Mouse (Mus musculus): ENCODE data around the gene Scml4. TPM values are rescaled to one million over a fixed set of nuclear protein-coding genes. Genes with fewer than 3 reads are reported as not detected.

Scml4 gene
- polyA plus RNA-seq, 1 experiment from 2014 or later: 2.0 TPM

DNA sequence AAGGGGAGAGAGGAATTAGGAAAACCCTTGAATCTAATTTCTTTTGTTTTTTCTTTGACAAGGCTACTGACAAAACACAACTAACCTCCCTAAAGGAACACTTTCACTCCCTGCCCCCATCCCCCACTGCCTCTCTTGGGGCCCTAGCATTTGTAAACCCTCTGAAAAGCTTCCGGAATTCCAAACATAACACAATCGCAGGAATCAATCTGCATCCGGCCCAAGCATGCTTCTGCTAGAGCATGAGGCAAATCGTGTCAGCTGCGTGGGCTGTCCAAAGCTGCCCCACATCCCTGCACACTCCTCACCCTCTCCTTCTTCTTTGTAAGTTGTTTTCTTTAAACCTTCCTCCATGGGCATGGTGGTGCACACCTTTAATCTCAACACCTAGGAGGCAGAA is 4.9 kb upstream of the Scml4 start:
- Histone ChIP-seq H3K36me3 (ENCODE audit: control insufficient read depth, insufficient read depth) (no peaks in the 10 kb centered on the region), H3K4me2 (ENCODE audit: low read depth, low read length) (no peak overlapping the region), H3K9me3 (replicated peaks; ENCODE audit: control insufficient read depth, low read length) (peaks cover 16% of the 10 kb centered on the region), H3K9ac (ENCODE audit: low read length) (no peak overlapping the region), H3K4me3 (ENCODE audit: low read length) (no peak overlapping the region), H3K27ac (ENCODE audit: low read length) (no peak overlapping the region), H3K4me1 (ENCODE audit: control insufficient read depth, insufficient read depth, low read length) (no peaks in the 10 kb centered on the region), H3K27me3 (ENCODE audit: control insufficient read depth, insufficient read depth, low read length) (no peaks in the 10 kb centered on the region)
- ATAC-seq (replicated peaks; ENCODE audit: extremely low read depth, insufficient read depth, low FRiP score): peak; percentile 55; the same call in 1 of the 2 replicates
- 19% methylated on average over 5 of the region's 5 CpGs for WGBS

DNA sequence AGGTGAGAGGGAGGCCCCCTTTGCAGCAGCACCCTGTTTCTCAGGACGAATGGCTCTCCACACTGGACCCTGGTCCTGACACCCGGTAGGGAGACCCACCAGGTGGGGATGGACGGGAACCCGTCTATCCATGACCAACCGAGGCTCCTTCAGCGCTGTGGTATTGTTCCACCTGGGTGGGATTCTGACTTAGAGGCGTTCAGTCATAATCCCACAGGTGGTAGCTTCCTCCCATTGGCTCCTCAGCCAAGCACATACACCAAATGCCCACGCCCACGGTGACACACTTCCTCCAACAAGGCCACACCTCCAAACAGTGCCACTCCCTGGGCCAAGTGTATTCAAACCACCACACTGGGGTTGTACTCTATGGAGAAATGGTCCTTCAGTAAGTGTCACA is 3.6 kb upstream of the Scml4 start:
- Histone ChIP-seq H3K4me3 (ENCODE audit: low read length) (no peak overlapping the region), H3K4me2 (ENCODE audit: low read depth, low read length) (no peak overlapping the region), H3K4me1 (ENCODE audit: control insufficient read depth, insufficient read depth, low read length) (no peaks in the 10 kb centered on the region), H3K9me3 (replicated peaks; ENCODE audit: control insufficient read depth, low read length) (peaks cover 16% of the 10 kb centered on the region), H3K27ac (ENCODE audit: low read length) (no peak overlapping the region), H3K36me3 (ENCODE audit: control insufficient read depth, insufficient read depth) (no peaks in the 10 kb centered on the region), H3K9ac (ENCODE audit: low read length) (no peak overlapping the region), H3K27me3 (ENCODE audit: control insufficient read depth, insufficient read depth, low read length) (no peaks in the 10 kb centered on the region)
- WGBS: 91% methylated on average over 9 of the region's 9 CpGs
- no peak for ATAC-seq (replicated peaks; ENCODE audit: extremely low read depth, insufficient read depth, low FRiP score)

DNA sequence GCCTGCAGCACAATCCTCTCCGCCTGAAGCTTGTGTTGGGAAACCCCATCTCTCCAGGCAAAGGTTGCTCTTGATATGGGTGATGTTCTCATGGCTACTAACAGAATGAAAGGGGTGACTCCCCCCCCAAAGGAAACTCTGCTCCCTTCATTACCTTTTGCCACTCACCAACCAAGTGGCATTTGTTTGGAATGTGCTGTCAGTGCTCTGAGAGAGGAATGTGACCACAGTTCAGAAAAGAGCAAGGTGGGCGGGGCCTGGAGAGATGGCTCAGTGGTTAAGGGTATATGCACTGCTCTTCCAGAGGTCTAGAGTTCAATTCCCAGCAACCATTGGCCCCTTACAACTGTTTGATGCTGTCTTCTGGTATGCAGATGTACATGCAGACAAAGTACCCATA is 3.1 kb upstream of the Scml4 start:
- no peak for ATAC-seq (replicated peaks; ENCODE audit: extremely low read depth, insufficient read depth, low FRiP score)
- H3K4me2 ChIP-seq (ENCODE audit: low read depth, low read length): no peak overlapping the region
- 90% methylated on average over 2 of the region's 2 CpGs for WGBS

DNA sequence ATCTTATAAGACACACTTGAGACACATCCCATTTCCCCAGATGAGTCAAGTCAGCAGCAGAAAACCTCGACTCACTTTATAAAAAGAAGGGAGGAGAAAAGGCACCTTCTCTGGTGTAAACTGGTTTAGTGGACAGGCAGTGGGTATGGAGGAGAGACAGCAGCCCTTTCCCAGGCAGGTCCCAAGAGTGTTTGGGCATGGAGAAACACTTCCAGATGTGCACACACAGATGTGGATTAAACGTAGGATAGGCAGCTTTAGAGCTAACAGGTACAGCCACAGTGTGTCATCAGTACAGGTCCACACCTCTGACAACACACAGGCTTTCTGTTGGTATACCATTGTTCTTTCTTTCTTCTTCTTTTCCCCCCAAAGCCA is 400 bp upstream of the Scml4 start:
- 46% methylated on average over 2 of the region's 2 CpGs for WGBS
- peaks cover 5% of the 10 kb centered on the region; the same call in 1 of the 2 replicates for H3K4me1 ChIP-seq (ENCODE audit: control insufficient read depth, insufficient read depth, low read length)
- H3K4me2 ChIP-seq (ENCODE audit: low read depth, low read length): no peak overlapping the region
- no peak for ATAC-seq (replicated peaks; ENCODE audit: extremely low read depth, insufficient read depth, low FRiP score)
- no peak overlapping the region for H3K9ac ChIP-seq (ENCODE audit: low read length)
- peaks cover 7% of the 10 kb centered on the region for H3K9me3 ChIP-seq (replicated peaks; ENCODE audit: control insufficient read depth, low read length)
- H3K27me3 ChIP-seq (ENCODE audit: control insufficient read depth, insufficient read depth, low read length): no peaks in the 10 kb centered on the region
- no peaks in the 10 kb centered on the region for H3K36me3 ChIP-seq (ENCODE audit: control insufficient read depth, insufficient read depth)
- no peak overlapping the region for H3K4me3 ChIP-seq (ENCODE audit: low read length)
- no peak overlapping the region for H3K27ac ChIP-seq (ENCODE audit: low read length)

More for the DNA sequence above, 3.1 kb upstream of the Scml4 start:
- H3K27me3 ChIP-seq (ENCODE audit: control insufficient read depth, insufficient read depth, low read length): no peaks in the 10 kb centered on the region
- H3K27ac ChIP-seq (ENCODE audit: low read length): no peak overlapping the region
- H3K9me3 ChIP-seq (replicated peaks; ENCODE audit: control insufficient read depth, low read length): peaks cover 16% of the 10 kb centered on the region
- no peaks in the 10 kb centered on the region for H3K36me3 ChIP-seq (ENCODE audit: control insufficient read depth, insufficient read depth)
- no peak overlapping the region for H3K4me3 ChIP-seq (ENCODE audit: low read length)
- H3K4me1 ChIP-seq (ENCODE audit: control insufficient read depth, insufficient read depth, low read length): no peaks in the 10 kb centered on the region
- no peak overlapping the region for H3K9ac ChIP-seq (ENCODE audit: low read length)

DNA sequence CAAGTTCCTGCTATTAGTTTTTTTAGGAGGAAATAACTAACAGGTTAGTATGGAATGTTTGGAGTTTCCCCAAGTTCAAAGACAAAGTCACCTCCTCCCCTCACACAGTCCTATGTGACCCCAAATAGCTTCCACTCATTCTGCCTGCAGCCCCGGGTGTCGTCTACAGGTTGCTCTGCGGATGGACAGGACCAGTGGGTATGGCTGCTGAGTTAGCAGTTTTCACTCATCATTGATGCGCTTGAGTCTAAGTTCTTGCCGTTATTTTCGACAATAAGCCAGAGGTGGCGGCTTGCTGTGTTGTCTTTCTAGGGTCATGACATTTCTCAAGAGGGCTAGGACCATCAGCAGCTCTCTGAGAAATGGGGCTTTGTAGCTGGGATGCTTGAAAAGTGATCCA is 1.3 kb downstream of the Scml4 start:
- no peak for ATAC-seq (replicated peaks; ENCODE audit: extremely low read depth, insufficient read depth, low FRiP score)
- no peaks in the 10 kb centered on the region for H3K36me3 ChIP-seq (ENCODE audit: control insufficient read depth, insufficient read depth)
- no peak overlapping the region for H3K9ac ChIP-seq (ENCODE audit: low read length)
- H3K4me3 ChIP-seq (ENCODE audit: low read length): no peak overlapping the region
- no peaks in the 10 kb centered on the region for H3K27me3 ChIP-seq (ENCODE audit: control insufficient read depth, insufficient read depth, low read length)
- peaks cover 7% of the 10 kb centered on the region for H3K9me3 ChIP-seq (replicated peaks; ENCODE audit: control insufficient read depth, low read length)
- no peak overlapping the region for H3K4me2 ChIP-seq (ENCODE audit: low read depth, low read length)
- H3K27ac ChIP-seq (ENCODE audit: low read length): no peak overlapping the region
- 81% methylated on average over 7 of the region's 7 CpGs for WGBS
- H3K4me1 ChIP-seq (ENCODE audit: control insufficient read depth, insufficient read depth, low read length): peaks cover 5% of the 10 kb centered on the region; the same call in 1 of the 2 replicates

DNA sequence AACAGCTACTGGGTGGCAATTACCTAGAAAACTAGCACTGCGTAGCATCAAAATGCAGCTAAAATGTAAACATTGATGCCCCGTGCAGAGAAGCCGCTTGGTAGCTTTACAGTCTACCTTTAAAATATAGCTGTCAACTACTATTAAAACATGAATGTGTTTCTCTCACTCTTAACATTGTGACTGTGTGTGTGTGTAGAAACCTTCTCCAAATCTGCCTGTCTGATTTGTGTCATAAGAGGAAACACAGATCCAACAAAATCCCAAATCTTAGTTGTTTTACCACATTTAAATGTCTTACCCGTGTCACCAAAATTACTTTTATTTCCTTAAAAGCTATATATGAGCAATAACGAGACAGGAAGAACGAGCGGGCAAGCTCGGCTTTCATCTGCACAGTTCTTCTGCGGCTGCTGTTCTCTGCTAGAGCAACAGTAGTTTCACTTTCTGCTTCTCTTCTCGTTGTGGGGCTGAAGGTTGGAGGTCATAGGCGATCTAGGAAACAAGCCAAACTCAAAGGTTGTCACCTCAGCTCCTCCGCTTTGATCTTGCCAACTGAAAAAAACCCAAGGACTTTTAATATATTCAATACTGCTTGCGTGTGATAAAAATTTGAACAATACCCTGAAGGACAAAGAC is 2.1 kb downstream of the Scml4 start:
- 56% methylated on average over 13 of the region's 13 CpGs for WGBS
- peak overlapping the region; percentile 27 for H3K4me3 ChIP-seq (ENCODE audit: low read length)
- ATAC-seq (replicated peaks; ENCODE audit: extremely low read depth, insufficient read depth, low FRiP score): 0 out of 2 replicates have a peak, but pooled peaks have one; percentile 38

DNA sequence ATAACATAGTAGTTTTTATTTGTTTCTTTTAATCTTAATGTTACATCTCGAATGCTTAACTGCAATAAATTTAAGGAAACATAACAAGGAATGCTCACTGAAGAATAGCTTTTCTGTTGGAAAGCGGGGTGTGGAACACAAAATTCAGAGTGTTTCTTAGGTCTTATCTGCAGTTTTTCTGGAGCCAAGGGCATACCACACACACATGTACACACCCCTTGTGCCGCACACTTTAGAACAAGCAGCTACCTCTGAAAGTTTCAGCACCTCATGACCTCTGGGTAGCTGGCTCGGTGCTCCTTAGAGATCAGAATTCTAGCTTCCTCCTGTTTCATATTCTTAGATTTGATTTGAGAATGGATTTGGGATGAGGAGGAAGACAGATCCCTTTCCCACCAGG is 2.6 kb downstream of the Scml4 start:
- H3K4me3 ChIP-seq (ENCODE audit: low read length): no peak overlapping the region
- no peak for ATAC-seq (replicated peaks; ENCODE audit: extremely low read depth, insufficient read depth, low FRiP score)
- WGBS: 66% methylated on average over 4 of the region's 4 CpGs
- no peak overlapping the region for H3K27ac ChIP-seq (ENCODE audit: low read length)
- no peaks in the 10 kb centered on the region for H3K9me3 ChIP-seq (replicated peaks; ENCODE audit: control insufficient read depth, low read length)
- H3K4me2 ChIP-seq (ENCODE audit: low read depth, low read length): no peak overlapping the region
- no peaks in the 10 kb centered on the region for H3K27me3 ChIP-seq (ENCODE audit: control insufficient read depth, insufficient read depth, low read length)
- H3K36me3 ChIP-seq (ENCODE audit: control insufficient read depth, insufficient read depth): no peaks in the 10 kb centered on the region
- peaks cover 5% of the 10 kb centered on the region; the same call in 1 of the 2 replicates for H3K4me1 ChIP-seq (ENCODE audit: control insufficient read depth, insufficient read depth, low read length)
- H3K9ac ChIP-seq (ENCODE audit: low read length): no peak overlapping the region

More for the DNA sequence above, 2.1 kb downstream of the Scml4 start:
- Histone ChIP-seq H3K4me1 (ENCODE audit: control insufficient read depth, insufficient read depth, low read length) (peaks cover 5% of the 10 kb centered on the region; the same call in 1 of the 2 replicates), H3K27ac (ENCODE audit: low read length) (no peak overlapping the region), H3K4me2 (ENCODE audit: low read depth, low read length) (peak overlapping the region; percentile 46), H3K36me3 (ENCODE audit: control insufficient read depth, insufficient read depth) (no peaks in the 10 kb centered on the region), H3K9ac (ENCODE audit: low read length) (no peak overlapping the region), H3K27me3 (ENCODE audit: control insufficient read depth, insufficient read depth, low read length) (no peaks in the 10 kb centered on the region), H3K9me3 (replicated peaks; ENCODE audit: control insufficient read depth, low read length) (no peaks in the 10 kb centered on the region)

DNA sequence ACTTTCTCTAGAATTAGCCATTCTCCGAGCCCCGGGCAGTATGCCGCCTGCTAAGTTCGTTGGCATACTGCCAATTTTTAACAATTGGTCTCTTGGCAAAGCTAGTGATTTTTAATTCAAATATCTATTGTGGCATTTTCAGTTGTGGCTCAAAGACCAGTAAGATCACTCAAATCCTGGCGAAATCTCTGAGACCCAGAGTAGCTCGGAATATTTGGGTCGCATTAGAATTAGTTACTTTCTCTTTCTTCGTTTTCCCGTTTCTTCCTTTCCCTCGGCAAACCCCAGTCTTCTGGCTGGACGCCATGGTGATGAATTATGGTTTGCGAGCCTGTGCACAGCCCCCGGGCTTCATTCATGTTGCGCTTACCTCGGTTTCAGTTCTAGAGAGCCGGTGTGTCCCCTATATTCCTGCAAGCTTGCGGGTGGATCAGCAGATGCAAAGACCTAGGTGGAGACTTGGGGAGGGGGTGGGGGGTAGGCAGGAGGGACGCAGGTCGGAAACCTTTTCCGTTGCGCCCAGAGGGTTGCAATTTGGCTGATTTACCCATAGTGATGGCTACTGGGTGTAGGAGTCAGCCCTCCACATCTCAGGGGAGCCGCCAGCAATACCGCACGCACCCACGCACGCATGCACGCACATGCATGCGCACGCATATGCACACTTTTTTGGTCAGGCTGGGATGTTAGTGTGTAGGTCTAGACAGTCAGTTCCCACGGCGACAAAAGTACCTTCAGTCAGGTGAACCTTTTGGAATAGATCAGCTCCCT is 3.6 kb downstream of the Scml4 start:
- H3K4me2 ChIP-seq (ENCODE audit: low read depth, low read length): peak overlapping the region; percentile 68
- H3K36me3 ChIP-seq (ENCODE audit: control insufficient read depth, insufficient read depth): no peaks in the 10 kb centered on the region
- H3K4me3 ChIP-seq (ENCODE audit: low read length): peak overlapping the region; percentile 56
- H3K9ac ChIP-seq (ENCODE audit: low read length): peak overlapping the region; percentile 50; the same call in 1 of the 2 replicates
- no peak overlapping the region; the same call in 1 of the 2 replicates for H3K27ac ChIP-seq (ENCODE audit: low read length)
- no peaks in the 10 kb centered on the region for H3K27me3 ChIP-seq (ENCODE audit: control insufficient read depth, insufficient read depth, low read length)
- WGBS: 36% methylated on average over 31 of the region's 31 CpGs
- ATAC-seq (replicated peaks; ENCODE audit: extremely low read depth, insufficient read depth, low FRiP score): no peak
- no peaks in the 10 kb centered on the region for H3K9me3 ChIP-seq (replicated peaks; ENCODE audit: control insufficient read depth, low read length)
- peaks cover 5% of the 10 kb centered on the region; the same call in 1 of the 2 replicates for H3K4me1 ChIP-seq (ENCODE audit: control insufficient read depth, insufficient read depth, low read length)

DNA sequence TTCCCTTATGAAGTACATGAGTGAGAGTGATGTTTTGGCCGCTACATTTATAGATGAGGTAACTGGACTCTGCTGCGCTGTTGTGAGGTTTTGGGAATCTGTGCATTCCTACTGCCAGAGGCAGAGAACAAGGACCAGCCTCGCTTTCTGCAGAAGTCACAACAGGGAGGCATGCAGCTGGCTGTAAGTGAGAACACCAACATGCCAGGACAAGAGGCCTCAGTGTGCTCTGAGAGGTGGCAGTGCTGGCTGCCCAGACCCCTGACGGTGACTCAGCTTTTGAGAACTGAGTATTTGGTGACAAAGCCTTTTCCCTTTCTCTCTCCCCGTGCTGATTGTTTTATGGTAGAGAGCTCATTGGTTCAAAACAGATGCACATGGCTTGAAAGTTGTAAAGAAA is 4.5 kb downstream of the Scml4 start:
- no peak overlapping the region for H3K4me3 ChIP-seq (ENCODE audit: low read length)
- no peaks in the 10 kb centered on the region for H3K27me3 ChIP-seq (ENCODE audit: control insufficient read depth, insufficient read depth, low read length)
- H3K9me3 ChIP-seq (replicated peaks; ENCODE audit: control insufficient read depth, low read length): no peaks in the 10 kb centered on the region
- peaks cover 5% of the 10 kb centered on the region; the same call in 1 of the 2 replicates for H3K4me1 ChIP-seq (ENCODE audit: control insufficient read depth, insufficient read depth, low read length)
- H3K4me2 ChIP-seq (ENCODE audit: low read depth, low read length): peak overlapping the region; percentile 68
- H3K36me3 ChIP-seq (ENCODE audit: control insufficient read depth, insufficient read depth): no peaks in the 10 kb centered on the region
- WGBS: 27% methylated on average over 5 of the region's 5 CpGs
- H3K27ac ChIP-seq (ENCODE audit: low read length): peak overlapping the region; percentile 22
- ATAC-seq (replicated peaks; ENCODE audit: extremely low read depth, insufficient read depth, low FRiP score): no peak
- H3K9ac ChIP-seq (ENCODE audit: low read length): no peak overlapping the region

Data from heart, embryonic 16.5 days (tissue).